Mouse (Mus musculus) liver, embryonic 13.5 days (tissue): ENCODE data around the gene 6430548M08Rik. TPM values are rescaled to one million over a fixed set of nuclear protein-coding genes. Genes with fewer than 3 reads are reported as not detected.

Experiments used
- ATAC-seq: fragments of 200-750 bp; cut with Nextera tagmentation; 2 replicates; pipeline ENCODE4 v1.8.0; 2017; ENCODE audit warnings: low read depth, mild to moderate bottlenecking, moderate number of reproducible peaks, moderate library complexity
- DNase-seq: peaks from one replicate; pipeline ENCODE4 v3.0.0; 2022
- H3K27ac ChIP-seq: fragments of 300-500 bp; sonication (generic); 2 replicates; pipeline ENCODE4 v1.5.1; 2015; ENCODE audit warnings: moderate library complexity, mild to moderate bottlenecking, inconsistent platforms
- H3K27me3 ChIP-seq: fragments of 300-500 bp; sonication (generic); 2 replicates; pipeline ENCODE4 v1.6.1; 2015; ENCODE audit warnings: mild to moderate bottlenecking, inconsistent platforms
- H3K36me3 ChIP-seq: fragments of 300-500 bp; sonication (generic); 2 replicates; pipeline ENCODE4 v1.6.1; 2015; ENCODE audit warnings: mild to moderate bottlenecking, inconsistent platforms
- H3K4me1 ChIP-seq: fragments of 300-500 bp; sonication (generic); replicated peaks from 2 replicates; pipeline ENCODE4 v1.6.1; 2015; ENCODE audit warnings: inconsistent platforms
- H3K4me2 ChIP-seq: fragments of 300-500 bp; sonication (generic); 2 replicates; pipeline ENCODE4 v1.6.1; 2015; ENCODE audit warnings: inconsistent platforms, mild to moderate bottlenecking, moderate library complexity
- H3K4me3 ChIP-seq: fragments of 300-500 bp; sonication (generic); replicated peaks from 2 replicates; pipeline ENCODE4 v1.5.1; 2015; ENCODE audit warnings: mild to moderate bottlenecking, inconsistent platforms
- H3K9ac ChIP-seq: fragments of 300-500 bp; sonication (generic); 2 replicates; pipeline ENCODE4 v1.6.1; 2015; ENCODE audit warnings: mild to moderate bottlenecking, inconsistent platforms
- H3K9me3 ChIP-seq: fragments of 300-500 bp; sonication (generic); replicated peaks from 2 replicates; pipeline ENCODE4 v1.6.1; 2016; ENCODE audit warnings: inconsistent platforms
- WGBS: fragments of 180-500 bp; shearing (Covaris S2); methylation state at CpG from one replicate; pipeline ENCODE4 v1.1.7; 2015; ENCODE audit not compliant: insufficient replicate concordance; 5-methylcytosine and 5-hydroxymethylcytosine counted together
- polyA plus RNA-seq: library from polyadenylated mRNA; unstranded; fragments of >200 nt; fragmentation: Nextera tagmentation; extraction: Ambion mirVana; gene quantifications from 2 replicates; pipeline ENCODE4 v1.2.1, GENCODE M21; 2015

The 6430548M08Rik gene
- polyA plus RNA-seq, 1 experiment from 2014 or later, result 1.8 TPM

DNA sequence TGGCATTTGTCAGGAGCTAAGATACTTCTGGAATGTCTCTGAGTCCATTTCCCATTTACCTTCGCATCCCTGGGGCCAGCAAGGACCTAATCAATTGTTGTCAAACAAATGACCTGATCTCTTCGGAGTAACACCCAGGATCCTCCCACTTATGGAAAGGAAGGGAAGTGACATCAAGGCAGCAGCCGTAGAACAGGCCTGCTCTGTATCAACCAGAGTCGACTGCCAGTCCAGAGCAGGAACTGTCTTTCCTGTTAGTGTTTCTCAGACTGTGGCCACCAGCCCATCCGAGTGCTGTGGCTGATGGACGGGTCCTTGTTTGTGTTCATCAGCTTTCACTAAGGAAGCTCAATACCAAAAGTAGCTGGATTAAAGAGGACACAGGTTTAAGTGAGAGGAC is 10.3 kb downstream of the 6430548M08Rik start:
- Histone ChIP-seq H3K9ac (no peak overlapping the region), H3K4me2 (no peak overlapping the region), H3K4me1 (0 out of 2 replicates have a peak, but pooled peaks cover 5% of the 10 kb centered on the region), H3K36me3 (no peaks in the 10 kb centered on the region), H3K27ac (no peak overlapping the region), H3K27me3 (peaks cover 29% of the 10 kb centered on the region), H3K9me3 (no peaks in the 10 kb centered on the region), H3K4me3 (no peak overlapping the region)
- DNase-seq (no peak), ATAC-seq (no peak)
- 9% methylated on average over 6 of the region's 6 CpGs for WGBS

- Histone ChIP-seq H3K36me3 (no peaks in the 10 kb centered on the region), H3K27ac (no peak overlapping the region), H3K4me2 (no peak overlapping the region), H3K4me1 (0 out of 2 replicates have a peak, but pooled peaks cover 5% of the 10 kb centered on the region), H3K27me3 (peaks cover 25% of the 10 kb centered on the region), H3K4me3 (no peak overlapping the region), H3K9ac (no peak overlapping the region), H3K9me3 (no peaks in the 10 kb centered on the region)
- 71% methylated on average over 7 of the region's 7 CpGs for WGBS
- ATAC-seq (no peak), DNase-seq (no peak)
Measured at GRCm38 (mm10) chr8:120124836-120125389, 11.0 kb downstream of the 6430548M08Rik start.

DNA sequence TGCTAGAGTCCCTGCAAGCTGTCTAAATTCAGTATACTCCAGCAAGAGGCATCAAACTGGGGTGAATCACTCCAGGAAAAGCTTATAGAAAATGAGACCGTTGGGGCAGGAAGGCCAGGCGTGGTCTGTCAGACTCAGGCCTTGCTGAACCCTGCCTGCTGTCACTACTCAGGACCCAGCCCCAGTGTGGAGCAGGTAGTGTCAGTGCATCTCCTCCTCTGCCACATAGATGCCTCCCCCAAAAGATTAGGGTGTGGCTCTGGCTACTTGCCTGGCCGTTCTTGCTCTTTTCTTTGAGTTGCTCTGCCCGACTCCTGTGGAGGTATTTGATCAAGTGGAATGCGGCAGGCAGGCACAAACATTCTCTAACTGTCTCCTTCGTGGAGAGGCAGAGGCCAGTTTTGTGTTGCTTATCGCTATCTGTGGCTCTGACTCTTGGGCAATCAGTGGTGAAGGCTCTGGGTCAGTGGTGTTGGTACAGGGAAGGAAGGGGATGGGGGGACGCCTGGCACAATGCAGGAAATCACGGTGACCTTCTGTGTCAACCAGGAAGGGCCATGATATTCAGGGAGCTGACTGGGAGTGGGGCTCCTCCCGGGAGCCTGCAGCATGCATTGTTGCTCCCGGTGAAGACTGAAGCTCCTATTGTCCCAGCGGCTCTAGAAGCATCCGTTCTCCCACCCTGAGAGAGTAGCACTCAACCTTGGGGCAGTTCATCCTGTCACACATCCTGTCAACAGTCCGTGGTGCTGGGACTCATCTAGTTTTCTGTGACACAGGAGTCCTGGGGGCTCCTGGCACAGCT is 12.6 kb downstream of the 6430548M08Rik start:
- Histone ChIP-seq H3K9me3 (no peaks in the 10 kb centered on the region), H3K4me1 (0 out of 2 replicates have a peak, but pooled peaks cover 5% of the 10 kb centered on the region), H3K36me3 (no peaks in the 10 kb centered on the region), H3K9ac (no peak overlapping the region), H3K4me3 (no peak overlapping the region), H3K27ac (peak overlapping the region; percentile 37), H3K4me2 (no peak overlapping the region), H3K27me3 (peaks cover 25% of the 10 kb centered on the region)
- DNase-seq (no peak), ATAC-seq (peak; percentile 47; the same call in 1 of the 2 replicates)
- WGBS, result 15% methylated on average over 14 of the region's 14 CpGs

DNA sequence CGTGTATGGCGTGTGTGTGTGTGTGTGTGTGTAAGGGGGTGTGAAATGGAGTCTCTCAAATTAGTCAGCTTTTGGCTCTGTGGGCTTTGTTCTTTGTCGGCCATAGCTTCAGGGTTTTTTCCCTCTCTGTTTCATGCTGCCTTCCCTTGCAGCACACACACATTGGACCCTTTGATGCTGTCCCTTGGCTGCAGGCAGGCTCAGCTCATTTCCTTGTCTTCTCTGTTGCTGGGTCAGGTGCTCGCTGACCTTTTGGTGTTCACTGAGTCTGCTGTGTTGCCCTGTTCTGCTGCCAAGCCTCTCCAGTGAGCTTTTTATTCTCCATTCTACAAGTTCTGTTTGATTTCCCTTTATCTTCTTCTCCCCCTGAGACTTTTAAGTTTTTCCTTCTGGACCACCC is 15.6 kb downstream of the 6430548M08Rik start:
- Histone ChIP-seq H3K27me3 (peaks cover 16% of the 10 kb centered on the region), H3K4me3 (no peak overlapping the region), H3K36me3 (no peaks in the 10 kb centered on the region), H3K4me2 (no peak overlapping the region), H3K9me3 (no peaks in the 10 kb centered on the region), H3K4me1 (0 out of 2 replicates have a peak, but pooled peaks cover 5% of the 10 kb centered on the region), H3K27ac (no peak overlapping the region), H3K9ac (no peak overlapping the region)
- ATAC-seq (no peak), DNase-seq (no peak)
- 56% methylated on average over 4 of the region's 4 CpGs for WGBS

DNA sequence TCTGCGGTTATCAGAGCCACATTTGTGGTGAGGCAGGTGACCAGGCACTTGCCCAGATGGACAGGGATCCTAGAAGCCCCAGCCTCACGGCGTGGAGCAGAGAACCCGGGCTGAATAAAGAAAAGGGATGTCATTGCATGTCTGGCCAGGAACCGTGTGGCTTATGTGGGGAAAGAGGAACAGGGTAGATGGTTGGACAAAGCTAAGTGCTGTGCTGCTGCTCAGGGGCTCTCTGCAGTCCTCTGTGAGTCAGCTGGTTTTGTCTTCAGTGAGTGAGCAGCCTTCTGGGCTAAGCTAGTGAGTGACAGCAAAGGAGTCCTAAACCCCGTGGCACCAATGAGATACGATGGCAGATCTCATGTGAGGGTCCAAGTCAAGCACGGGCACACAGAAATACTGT is 17.2 kb downstream of the 6430548M08Rik start:
- Histone ChIP-seq H3K4me2 (no peak overlapping the region), H3K4me1 (0 out of 2 replicates have a peak, but pooled peaks cover 5% of the 10 kb centered on the region), H3K4me3 (no peak overlapping the region), H3K36me3 (no peaks in the 10 kb centered on the region), H3K27me3 (peaks cover 16% of the 10 kb centered on the region), H3K9me3 (no peaks in the 10 kb centered on the region), H3K27ac (no peak overlapping the region), H3K9ac (no peak overlapping the region)
- DNase-seq (no peak), ATAC-seq (no peak)
- WGBS, result 27% methylated on average over 8 of the region's 8 CpGs

- 64% methylated on average over 7 of the region's 7 CpGs for WGBS
- Histone ChIP-seq H3K4me1 (no peaks in the 10 kb centered on the region), H3K36me3 (no peaks in the 10 kb centered on the region), H3K27me3 (peaks cover 2% of the 10 kb centered on the region; the same call in 1 of the 2 replicates), H3K9ac (no peak overlapping the region), H3K9me3 (no peaks in the 10 kb centered on the region), H3K27ac (no peak overlapping the region), H3K4me2 (no peak overlapping the region), H3K4me3 (no peak overlapping the region)
- DNase-seq (no peak), ATAC-seq (no peak)
Measured at GRCm38 (mm10) chr8:120133169-120133568, 19.2 kb downstream of the 6430548M08Rik start.

GRCm38 (mm10) chr8:120135687-120136086 is 21.7 kb downstream of the 6430548M08Rik start:
- H3K9ac ChIP-seq, result no peak overlapping the region
- no peak for ATAC-seq
- no peak overlapping the region for H3K4me3 ChIP-seq
- no peak for DNase-seq
- no peaks in the 10 kb centered on the region for H3K36me3 ChIP-seq
- H3K27me3 ChIP-seq, result peaks cover 5% of the 10 kb centered on the region; the same call in 1 of the 2 replicates
- no peak overlapping the region for H3K27ac ChIP-seq
- no peaks in the 10 kb centered on the region for H3K4me1 ChIP-seq
- WGBS, result 70% methylated on average over 7 of the region's 7 CpGs
- H3K4me2 ChIP-seq, result no peak overlapping the region
- H3K9me3 ChIP-seq, result no peaks in the 10 kb centered on the region

GRCm38 (mm10) chr8:120136618-120137017 is 22.7 kb downstream of the 6430548M08Rik start:
- Histone ChIP-seq H3K36me3 (no peaks in the 10 kb centered on the region), H3K4me1 (no peaks in the 10 kb centered on the region), H3K4me2 (no peak overlapping the region), H3K4me3 (no peak overlapping the region), H3K27ac (no peak overlapping the region), H3K27me3 (peaks cover 5% of the 10 kb centered on the region; the same call in 1 of the 2 replicates), H3K9me3 (no peaks in the 10 kb centered on the region), H3K9ac (no peak overlapping the region)
- DNase-seq (no peak), ATAC-seq (no peak)
- 73% methylated on average over 7 of the region's 7 CpGs for WGBS

GRCm38 (mm10) chr8:120138958-120139357 is 25.0 kb downstream of the 6430548M08Rik start:
- 58% methylated on average over 2 of the region's 2 CpGs for WGBS
- Histone ChIP-seq H3K27ac (no peak overlapping the region), H3K4me1 (no peaks in the 10 kb centered on the region), H3K9me3 (no peaks in the 10 kb centered on the region), H3K36me3 (no peaks in the 10 kb centered on the region), H3K27me3 (peaks cover 5% of the 10 kb centered on the region; the same call in 1 of the 2 replicates), H3K4me2 (no peak overlapping the region), H3K4me3 (no peak overlapping the region), H3K9ac (no peak overlapping the region)
- DNase-seq (no peak), ATAC-seq (no peak)

GRCm38 (mm10) chr8:120140769-120141168 is 26.8 kb downstream of the 6430548M08Rik start:
- no peak overlapping the region for H3K27ac ChIP-seq
- no peaks in the 10 kb centered on the region for H3K9me3 ChIP-seq
- H3K4me2 ChIP-seq, result no peak overlapping the region
- H3K27me3 ChIP-seq, result peaks cover 5% of the 10 kb centered on the region; the same call in 1 of the 2 replicates
- 47% methylated on average over 3 of the region's 3 CpGs for WGBS
- no peak overlapping the region for H3K9ac ChIP-seq
- H3K36me3 ChIP-seq, result no peaks in the 10 kb centered on the region
- no peak for ATAC-seq
- no peak for DNase-seq
- H3K4me1 ChIP-seq, result no peaks in the 10 kb centered on the region
- no peak overlapping the region for H3K4me3 ChIP-seq

DNA sequence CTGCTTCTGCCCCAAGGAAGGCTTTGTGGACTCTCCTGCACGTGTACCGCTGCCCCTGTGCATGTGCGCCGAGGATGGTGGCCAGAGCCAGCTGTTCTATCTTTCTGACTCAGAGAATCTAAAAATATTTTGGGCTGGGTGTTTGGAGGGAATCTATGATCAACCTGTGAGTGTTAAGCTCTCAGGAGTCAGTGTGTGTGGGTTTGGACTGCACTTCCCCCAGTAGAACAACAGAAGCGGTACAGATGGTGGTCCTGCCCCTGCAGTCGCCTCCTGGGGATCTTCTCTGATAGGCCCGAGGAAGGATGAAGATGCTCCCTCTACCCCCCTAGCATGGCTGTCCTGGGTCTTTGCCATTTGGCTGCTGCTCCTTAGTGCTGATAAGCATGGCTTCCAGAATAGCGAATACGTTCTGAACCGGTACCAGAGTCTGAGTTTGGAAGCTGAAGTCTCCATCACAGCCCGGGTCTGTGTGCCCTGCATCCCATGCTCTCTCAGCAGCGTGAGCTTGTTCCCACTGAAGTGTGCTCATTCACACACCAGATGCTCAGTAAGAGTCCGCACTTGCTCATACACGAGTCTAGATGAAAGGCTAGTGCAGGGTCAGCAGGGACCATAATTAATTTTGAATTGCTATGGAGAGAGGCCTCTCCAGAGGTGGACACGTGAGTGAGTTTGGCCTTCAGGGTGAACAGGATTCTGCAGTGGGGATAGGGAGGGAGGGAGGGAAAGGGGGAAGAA is 30.1 kb downstream of the 6430548M08Rik start:
- Histone ChIP-seq H3K4me3 (no peak overlapping the region), H3K4me1 (no peaks in the 10 kb centered on the region), H3K36me3 (no peaks in the 10 kb centered on the region), H3K27me3 (no peaks in the 10 kb centered on the region; the same call in 1 of the 2 replicates), H3K9me3 (no peaks in the 10 kb centered on the region), H3K4me2 (no peak overlapping the region), H3K27ac (no peak overlapping the region), H3K9ac (no peak overlapping the region)
- 67% methylated on average over 15 of the region's 15 CpGs for WGBS
- no peak for ATAC-seq
- no peak for DNase-seq
